Comparison of ENCODE assay signal across 9 mouse cellular contexts in genomic region chr19:25635622-25636244, GRCm38 (mm10). TPM values are rescaled to one million over a fixed set of nuclear protein-coding genes. Genes with fewer than 3 reads are reported as not detected.
DNase-seq lines count a peak whose midpoint lies in the region; ATAC-seq and TF ChIP-seq lines count a peak whose summit lies in the region.
"Had no signal": no experiment of that assay in that cellular context is flagged by ENCODE, and none has a peak within 500 bp of the region (broad histone marks: within the 10 kb centered on the region; RNA-seq: fewer than 3 reads in every experiment).

No protein-coding gene starts in this region.

- TF ChIP-seq EP300 in heart, adult 2 months (IDR thresholded peaks at IDR 0.05; ENCODE audit: insufficient read depth, low read depth, low read length) = 0 out of 2 replicates have a peak, but pooled peaks have one; percentile 30
- TF ChIP-seq EP300 in stomach, postnatal 0 days (optimal IDR thresholded peaks at IDR 0.05) = no peak

- peak; percentile 71 for DNase-seq in 3134 (ENCODE audit: extremely low read depth, insufficient read length, low spot score)
- DNase-seq in adrenal gland, postnatal 10 days = peak; percentile 80
- peak; percentile 86 for DNase-seq in embryonic facial prominence, embryonic 10.5 days (ENCODE audit: low spot score)
- DNase-seq in heart, adult 2 months = peak; percentile 46 to 64
- peak; percentile 78 for DNase-seq in kidney, adult 2 months
- peak; percentile 87 for DNase-seq in limb, embryonic 11.5 days (ENCODE audit: low spot score)
- DNase-seq in midbrain, embryonic 14.5 days = peak; percentile 93
- DNase-seq in stomach, postnatal 0 days (ENCODE audit: low spot score) = peak; percentile 79

- H3K4me3 ChIP-seq in embryonic facial prominence, embryonic 10.5 days = peak overlapping the region; percentile 50
- H3K4me3 ChIP-seq in heart, adult 2 months = no peak overlapping the region
- no peak overlapping the region for H3K4me3 ChIP-seq in kidney, adult 2 months (ENCODE audit: insufficient read depth, low read depth, low read length)
- peak overlapping the region; percentile 18; the same call in 1 of the 2 replicates for H3K4me3 ChIP-seq in limb, embryonic 11.5 days (ENCODE audit: low read depth, low read length)
- peak overlapping the region; percentile 33 for H3K4me3 ChIP-seq in midbrain, embryonic 14.5 days (replicated peaks; ENCODE audit: low read depth, low read length)
- H3K4me3 ChIP-seq in stomach, postnatal 0 days (ENCODE audit: low read depth, low read length) = peak overlapping the region; percentile 18; the same call in 1 of the 2 replicates

- H3K27me3 ChIP-seq in embryonic facial prominence, embryonic 10.5 days (replicated peaks; ENCODE audit: low read depth, poor library complexity, severe bottlenecking) = peaks cover 22% of the 10 kb centered on the region
- no peaks in the 10 kb centered on the region for H3K27me3 ChIP-seq in heart, adult 2 months (ENCODE audit: control insufficient read depth, insufficient read depth, low read length)
- H3K27me3 ChIP-seq in kidney, adult 2 months (replicated peaks; ENCODE audit: control insufficient read depth, insufficient read depth, low read length) = no peaks in the 10 kb centered on the region
- no peaks in the 10 kb centered on the region for H3K27me3 ChIP-seq in limb, embryonic 11.5 days (ENCODE audit: control insufficient read depth, insufficient read depth, low read length)
- H3K27me3 ChIP-seq in midbrain, embryonic 14.5 days (ENCODE audit: control insufficient read depth, insufficient read depth, low read length) = no peaks in the 10 kb centered on the region
- H3K27me3 ChIP-seq in stomach, postnatal 0 days (ENCODE audit: control insufficient read depth, insufficient read depth, low read length) = no peaks in the 10 kb centered on the region

- no peak for ATAC-seq in limb, embryonic 11.5 days (ENCODE audit: insufficient number of reproducible peaks, low FRiP score, low TSS enrichment, low read depth)
- peak; percentile 66; the same call in 1 of the 2 replicates for ATAC-seq in midbrain, embryonic 14.5 days (ENCODE audit: low FRiP score, low TSS enrichment)
- ATAC-seq in stomach, postnatal 0 days (ENCODE audit: low FRiP score, low TSS enrichment) = 0 out of 2 replicates have a peak, but pooled peaks have one; percentile 47

- no peak overlapping the region for H3K9ac ChIP-seq in heart, adult 2 months (ENCODE audit: low read depth, low read length)
- H3K9ac ChIP-seq in limb, embryonic 11.5 days (ENCODE audit: low read length) = peak overlapping the region; percentile 18
- peak overlapping the region; percentile 43; the same call in 1 of the 2 replicates for H3K9ac ChIP-seq in midbrain, embryonic 14.5 days (replicated peaks; ENCODE audit: low read length)
- H3K9ac ChIP-seq in stomach, postnatal 0 days (ENCODE audit: low read length) = no peak overlapping the region

- TF ChIP-seq POLR2A in heart, adult 2 months (IDR thresholded peaks at IDR 0.05; ENCODE audit: insufficient read depth, low read depth, low read length) = no peak
- TF ChIP-seq POLR2A in kidney, adult 2 months (IDR thresholded peaks at IDR 0.05; ENCODE audit: low read depth, low read length) = no peak

- H3K9me3 ChIP-seq in embryonic facial prominence, embryonic 10.5 days = no peaks in the 10 kb centered on the region
- H3K9me3 ChIP-seq in limb, embryonic 11.5 days (ENCODE audit: control insufficient read depth, low read length) = no peaks in the 10 kb centered on the region
- H3K9me3 ChIP-seq in midbrain, embryonic 14.5 days (ENCODE audit: control insufficient read depth, low read length) = no peaks in the 10 kb centered on the region
- H3K9me3 ChIP-seq in stomach, postnatal 0 days (ENCODE audit: control insufficient read depth, low read length) = no peaks in the 10 kb centered on the region

- peak; percentile 92 for TF ChIP-seq CTCF in heart, adult 2 months (IDR thresholded peaks at IDR 0.05)
- peak; percentile 95 for TF ChIP-seq CTCF in kidney, adult 2 months (conservative IDR thresholded peaks at IDR 0.05; ENCODE audit: insufficient read depth, insufficient read length, low read depth, low read length)
- peak; percentile 98 for TF ChIP-seq CTCF in stomach, postnatal 0 days (IDR thresholded peaks at IDR 0.05; ENCODE audit: low read depth)

- H3K27ac ChIP-seq in embryonic facial prominence, embryonic 10.5 days (replicated peaks) = peak overlapping the region; percentile 80
- H3K27ac ChIP-seq in heart, adult 2 months = no peak overlapping the region
- no peak overlapping the region for H3K27ac ChIP-seq in kidney, adult 2 months (ENCODE audit: insufficient read depth, low read depth, low read length)
- H3K27ac ChIP-seq in limb, embryonic 11.5 days (replicated peaks; ENCODE audit: low read depth, low read length) = no peak overlapping the region
- H3K27ac ChIP-seq in midbrain, embryonic 14.5 days (replicated peaks; ENCODE audit: low read depth, low read length) = no peak overlapping the region
- H3K27ac ChIP-seq in stomach, postnatal 0 days (replicated peaks) = no peak overlapping the region

- 16% methylated on average over 22 of the region's 22 CpGs for WGBS in embryonic facial prominence, embryonic 10.5 days
- WGBS in heart, adult 2 months = 15% methylated on average over 22 of the region's 22 CpGs
- 16% methylated on average over 22 of the region's 22 CpGs for WGBS in kidney, adult 2 months
- 17% methylated on average over 22 of the region's 22 CpGs for WGBS in limb, embryonic 11.5 days
- WGBS in midbrain, embryonic 14.5 days = 16% methylated on average over 22 of the region's 22 CpGs
- WGBS in stomach, postnatal 0 days = 10% methylated on average over 22 of the region's 22 CpGs

- H3K79me2 ChIP-seq in heart, adult 2 months (replicated peaks; ENCODE audit: control insufficient read depth, insufficient read depth, low read length) = no peaks in the 10 kb centered on the region

- no peaks in the 10 kb centered on the region for H3K36me3 ChIP-seq in embryonic facial prominence, embryonic 10.5 days (replicated peaks)
- H3K36me3 ChIP-seq in heart, adult 2 months (ENCODE audit: control insufficient read depth, insufficient read depth, low read length) = no peaks in the 10 kb centered on the region
- H3K36me3 ChIP-seq in kidney, adult 2 months (ENCODE audit: control insufficient read depth, insufficient read depth, low read length) = no peaks in the 10 kb centered on the region
- no peaks in the 10 kb centered on the region for H3K36me3 ChIP-seq in limb, embryonic 11.5 days (ENCODE audit: control insufficient read depth, insufficient read depth, low read length)
- no peaks in the 10 kb centered on the region for H3K36me3 ChIP-seq in midbrain, embryonic 14.5 days (ENCODE audit: control insufficient read depth, insufficient read depth, low read length)
- H3K36me3 ChIP-seq in stomach, postnatal 0 days (ENCODE audit: control insufficient read depth, insufficient read depth, low read length) = no peaks in the 10 kb centered on the region

- peak overlapping the region; percentile 35; the same call in 1 of the 2 replicates for H3K4me2 ChIP-seq in limb, embryonic 11.5 days (ENCODE audit: low read depth, severe bottlenecking)
- peak overlapping the region; percentile 54 for H3K4me2 ChIP-seq in midbrain, embryonic 14.5 days (ENCODE audit: low read length)
- H3K4me2 ChIP-seq in stomach, postnatal 0 days (replicated peaks; ENCODE audit: low read depth) = peak overlapping the region; percentile 41

- intact Hi-C loops in heart, adult 2 months (cut with DNase I) = loop anchor here (2.0 kb wide), 1 partner anchor 89 kb away; no protein-coding TSS in a partner anchor

- peaks cover 3% of the 10 kb centered on the region; the same call in 1 of the 2 replicates for H3K4me1 ChIP-seq in embryonic facial prominence, embryonic 10.5 days
- no peaks in the 10 kb centered on the region for H3K4me1 ChIP-seq in heart, adult 2 months (ENCODE audit: control insufficient read depth, insufficient read depth, low read length)
- H3K4me1 ChIP-seq in kidney, adult 2 months (ENCODE audit: control insufficient read depth, insufficient read depth, low read length) = no peaks in the 10 kb centered on the region
- no peaks in the 10 kb centered on the region for H3K4me1 ChIP-seq in limb, embryonic 11.5 days (ENCODE audit: control insufficient read depth, insufficient read depth, low read length)
- H3K4me1 ChIP-seq in midbrain, embryonic 14.5 days (ENCODE audit: control insufficient read depth, insufficient read depth, low read length) = no peaks in the 10 kb centered on the region
- H3K4me1 ChIP-seq in stomach, postnatal 0 days (replicated peaks; ENCODE audit: control insufficient read depth, insufficient read depth) = no peaks in the 10 kb centered on the region

RNA-seq across cellular contexts. Expression of gene Dmrt3, which starts 25.6 kb away (rescaled TPM):
- not detected for total RNA-seq in adrenal gland, postnatal 10 days (2021)
- polyA plus RNA-seq in embryonic facial prominence, embryonic 10.5 days (2016; fragmentation: Nextera tagmentation; extraction: Ambion mirVana) = 1.7 and 2.1 TPM in 2 replicates
- total RNA-seq in heart, adult 2 months (2021) = not detected
- polyA plus RNA-seq in heart, adult 2 months (2012; rRNA removed) = 0.37 TPM in 1 of 2 replicates, not detected in the other
- not detected in 2 replicates for polyA plus RNA-seq in kidney, adult 2 months (2012; rRNA removed)
- 0.05 and 0.07 TPM in 2 replicates for polyA plus RNA-seq in limb, embryonic 11.5 days (2014; fragmentation: Nextera tagmentation; extraction: Ambion mirVana)
- 0.54 TPM in 1 of 2 replicates, not detected in the other for polyA plus RNA-seq in midbrain, embryonic 14.5 days (2014; fragmentation: Nextera tagmentation; extraction: Ambion mirVana)
- polyA plus RNA-seq in stomach, postnatal 0 days (2015; fragmentation: Nextera tagmentation; extraction: Ambion mirVana) = 0.07 and 0.16 TPM in 2 replicates
- total RNA-seq: adrenal gland, postnatal 4 days had no signal

RNA-seq across cellular contexts. Expression of gene Dmrt2, which starts 36.5 kb away (rescaled TPM):
- total RNA-seq in adrenal gland, postnatal 10 days (2021) = 1 to 10 TPM; 5.6 to 8.0 TPM
- polyA plus RNA-seq in embryonic facial prominence, embryonic 10.5 days (2016; fragmentation: Nextera tagmentation; extraction: Ambion mirVana) = 1.3 and 1.6 TPM in 2 replicates
- under 1 TPM; 0.09 to 0.23 TPM for total RNA-seq in heart, adult 2 months (2021)
- 0.12 and 0.37 TPM in 2 replicates for polyA plus RNA-seq in heart, adult 2 months (2012; rRNA removed)
- polyA plus RNA-seq in kidney, adult 2 months (2012; rRNA removed) = 4.7 and 4.8 TPM in 2 replicates
- polyA plus RNA-seq in limb, embryonic 11.5 days (2014; fragmentation: Nextera tagmentation; extraction: Ambion mirVana) = 11.1 and 11.5 TPM in 2 replicates
- 0.09 TPM in 1 of 2 replicates, not detected in the other for polyA plus RNA-seq in midbrain, embryonic 14.5 days (2014; fragmentation: Nextera tagmentation; extraction: Ambion mirVana)
- 1.2 and 1.3 TPM in 2 replicates for polyA plus RNA-seq in stomach, postnatal 0 days (2015; fragmentation: Nextera tagmentation; extraction: Ambion mirVana)

Comparison
In these comparisons a context has a peak if more than half of its experiments do, and no peak if none do; other contexts are left out.
1. H3K4me3 ChIP-seq: peak in embryonic facial prominence, embryonic 10.5 days (single experiment), limb, embryonic 11.5 days (single experiment), midbrain, embryonic 14.5 days (single experiment) and stomach, postnatal 0 days (single experiment); none in heart, adult 2 months (single experiment) and kidney, adult 2 months (single experiment).
2. H3K9ac ChIP-seq: peak in limb, embryonic 11.5 days (single experiment) and midbrain, embryonic 14.5 days (single experiment); none in heart, adult 2 months (single experiment) and stomach, postnatal 0 days (single experiment).
3. Peak in every context shown above with its lines, with median percentiles within 50 percentile points of each other: DNase-seq, CTCF ChIP-seq and H3K4me2 ChIP-seq.